Mouse (Mus musculus) CD4-positive helper T cell, adult 2 months (primary cell): ENCODE results near the gene AI854703.

Experiments used
- DNase-seq: peaks from one replicate; pipeline ENCODE4 v3.0.0-alpha.2; 2012; ENCODE audit warnings: low read depth, missing footprints, low spot score

AI854703 gene

GRCm38 (mm10) chr6:48626464-48626863 is at the start of gene AI854703:
Gene AI854703, plus strand, starts transcription at chr6:48626764.
- DNase-seq = no peak

- DNase-seq = no peak
Observed at GRCm38 (mm10) chr6:48578736-48579135, 47.8 kb upstream of the AI854703 start.

GRCm38 (mm10) chr6:48579215-48579648 is 47.3 kb upstream of the AI854703 start:
- DNase-seq = peak; percentile 18

- no peak for DNase-seq
Observed at GRCm38 (mm10) chr6:48581257-48581656, 45.3 kb upstream of the AI854703 start.

- DNase-seq = peak; percentile 58
Observed at GRCm38 (mm10) chr6:48582037-48582436, 44.5 kb upstream of the AI854703 start.

GRCm38 (mm10) chr6:48589194-48589750 is 37.3 kb upstream of the AI854703 start, which contains the start of gene Gm45021:
Gene Gm45021, plus strand, starts transcription at chr6:48589610.
- DNase-seq = no peak

GRCm38 (mm10) chr6:48591221-48591845 is 35.2 kb upstream of the AI854703 start:
- DNase-seq = no peak

- DNase-seq = no peak
Observed at GRCm38 (mm10) chr6:48591871-48592270, 34.7 kb upstream of the AI854703 start.

GRCm38 (mm10) chr6:48593158-48594042 is 33.2 kb upstream of the AI854703 start, which contains the start of the genes Repin1 and Gm44965:
Gene Repin1, plus strand, starts transcription at chr6:48593883.
Gene Gm44965, plus strand, starts transcription at chr6:48593941.
- peak; percentile 71 for DNase-seq

- DNase-seq = peak; percentile 74
Observed at GRCm38 (mm10) chr6:48594043-48594738, 32.4 kb upstream of the AI854703 start.

GRCm38 (mm10) chr6:48595278-48595677 is 31.3 kb upstream of the AI854703 start:
- no peak for DNase-seq

- DNase-seq = no peak
Observed at GRCm38 (mm10) chr6:48596545-48597232, 29.9 kb upstream of the AI854703 start.

GRCm38 (mm10) chr6:48597233-48597625 is 29.3 kb upstream of the AI854703 start:
- no peak for DNase-seq

- no peak for DNase-seq
Observed at GRCm38 (mm10) chr6:48600594-48600993, 26.0 kb upstream of the AI854703 start.

GRCm38 (mm10) chr6:48601271-48602079 is 25.1 kb upstream of the AI854703 start, which contains the start of gene Zfp775:
Gene Zfp775, plus strand, starts transcription at chr6:48602063.
- peak; percentile 92 for DNase-seq

GRCm38 (mm10) chr6:48602080-48602741 is 24.4 kb upstream of the AI854703 start:
- DNase-seq = peak; percentile 47

GRCm38 (mm10) chr6:48608124-48608523 is 18.4 kb upstream of the AI854703 start:
- DNase-seq = no peak

GRCm38 (mm10) chr6:48609512-48609911 is 17.1 kb upstream of the AI854703 start:
- no peak for DNase-seq

- no peak for DNase-seq
Observed at GRCm38 (mm10) chr6:48610657-48611056, 15.9 kb upstream of the AI854703 start.
